Mouse (Mus musculus) ES-Bruce4 (cell line): ENCODE data around the gene Stk16. TPM values are rescaled to one million over a fixed set of nuclear protein-coding genes. Genes with fewer than 3 reads are reported as not detected.

ENCODE experiments used
- H3K27ac ChIP-seq: 2 replicates; pipeline ENCODE4 v1.5.1; 2012; ENCODE audit warnings: low read length, inconsistent platforms; ENCODE audit not compliant: insufficient read depth
- H3K27me3 ChIP-seq: 2 replicates; pipeline ENCODE4 v1.6.1; 2012; ENCODE audit warnings: mild to moderate bottlenecking, low read length, inconsistent platforms; ENCODE audit not compliant: control insufficient read depth, poor library complexity, insufficient read depth, severe bottlenecking
- H3K36me3 ChIP-seq: 2 replicates; pipeline ENCODE4 v1.6.1; 2012; ENCODE audit warnings: inconsistent platforms, mild to moderate bottlenecking, low read length, moderate library complexity; ENCODE audit not compliant: control insufficient read depth, poor library complexity, insufficient read depth, severe bottlenecking
- H3K4me1 ChIP-seq: one replicate; pipeline ENCODE4 v1.8.1; 2011; ENCODE audit warnings: low read length; ENCODE audit not compliant: control insufficient read depth, insufficient read depth
- H3K4me3 ChIP-seq: 2 replicates; pipeline ENCODE4 v1.5.1; 2011; ENCODE audit warnings: low read depth, mild to moderate bottlenecking, low read length
- H3K9ac ChIP-seq: 2 replicates; pipeline ENCODE4 v1.6.1; 2012; ENCODE audit warnings: low read depth, mild to moderate bottlenecking, inconsistent platforms; ENCODE audit not compliant: poor library complexity, severe bottlenecking
- H3K9me3 ChIP-seq: replicated peaks from 2 replicates; pipeline ENCODE4 v1.6.1; 2012; ENCODE audit warnings: mild to moderate bottlenecking, low read length, inconsistent platforms; ENCODE audit not compliant: control insufficient read depth, poor library complexity, insufficient read depth, severe bottlenecking
- CTCF ChIP-seq: IDR thresholded peaks from one replicate; pipeline ENCODE4 v1.8.1; 2011; ENCODE audit warnings: low read depth, low read length
- EP300 ChIP-seq: IDR thresholded peaks from 2 replicates; pipeline ENCODE4 v1.6.1; 2011; ENCODE audit warnings: low read depth, low read length; ENCODE audit not compliant: insufficient read depth
- POLR2A ChIP-seq: IDR thresholded peaks from one replicate; pipeline ENCODE4 v1.8.1; 2011; ENCODE audit warnings: low read length; ENCODE audit not compliant: insufficient read depth
- polyA plus RNA-seq: library from polyadenylated mRNA; stranded (reverse); fragments of >200 nt; gene quantifications from 2 replicates; pipeline ENCODE4 v1.2.4, GENCODE M21; 2011; ENCODE audit warnings: low read depth; ENCODE audit not compliant: missing spikeins, insufficient read depth, insufficient read length

The Stk16 gene
- polyA plus RNA-seq, 1 experiment: 27.8 TPM

GRCm38 (mm10) chr1:75191258-75191621, 19.4 kb upstream of the Stk16 start:
- Histone ChIP-seq H3K27me3 (no peaks in the 10 kb centered on the region), H3K9me3 (no peaks in the 10 kb centered on the region), H3K27ac (no peak overlapping the region), H3K36me3 (0 out of 2 replicates have a peak, but pooled peaks cover 5% of the 10 kb centered on the region), H3K9ac (peak overlapping the region; percentile 82), H3K4me1 (no peaks in the 10 kb centered on the region), H3K4me3 (peak overlapping the region; percentile 86)
- no peak for TF ChIP-seq CTCF
- no peak for TF ChIP-seq EP300
- TF ChIP-seq POLR2A: no peak

DNA sequence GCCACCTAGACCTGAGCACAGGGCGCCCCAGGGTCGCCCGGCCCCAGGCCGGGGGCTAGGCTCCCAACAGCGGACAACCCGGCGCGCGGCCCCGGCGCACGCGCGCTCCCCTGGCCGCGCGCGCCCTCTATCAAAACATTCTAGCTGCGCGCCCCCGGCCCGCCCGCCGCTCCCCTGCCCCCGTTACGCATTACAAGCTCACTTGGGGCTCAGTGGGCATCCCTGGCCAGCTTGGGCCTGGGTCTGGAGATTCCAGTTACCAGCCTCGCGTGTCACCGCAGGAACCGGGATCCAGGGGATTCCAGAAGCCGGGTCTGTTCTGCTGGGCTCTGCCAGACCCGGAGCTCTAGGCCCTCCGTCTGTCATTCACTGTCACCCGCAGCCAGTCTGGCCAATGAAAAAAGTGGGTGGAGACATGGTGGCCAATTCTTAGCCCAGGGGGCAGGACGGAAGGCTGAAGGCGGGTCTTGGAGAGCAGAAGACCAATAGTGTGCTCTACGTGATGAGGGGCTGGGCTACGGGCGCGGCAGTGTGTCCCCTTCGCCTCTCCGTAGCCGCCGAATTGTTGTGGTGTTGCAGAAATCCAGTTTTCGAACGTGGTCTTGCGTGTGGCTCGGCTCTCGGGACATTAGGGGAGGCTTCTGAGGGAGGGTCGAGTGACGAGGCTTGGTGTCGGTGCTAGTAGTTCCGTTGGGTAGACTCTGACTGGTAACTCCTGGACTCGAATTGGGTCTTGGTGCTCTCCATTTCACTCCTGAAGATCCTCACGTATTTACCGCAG, 18.8 kb upstream of the Stk16 start, which contains the start of the genes Ankzf1 and Atg9a:
Gene Ankzf1 (plus strand): TSS at position 530 of the 781 bp plus-strand sequence.
Gene Atg9a (minus strand): TSS at position 575 of the 781 bp plus-strand sequence.
- H3K27me3 ChIP-seq: no peaks in the 10 kb centered on the region
- 0 out of 2 replicates have a peak, but pooled peaks cover 5% of the 10 kb centered on the region for H3K36me3 ChIP-seq
- peak within 1 kb of the TSS; percentile 82 for H3K9ac ChIP-seq
- H3K4me1 ChIP-seq: no peaks in the 10 kb centered on the region
- no peaks in the 10 kb centered on the region for H3K9me3 ChIP-seq
- peak within 1 kb of the TSS; percentile 22; the same call in 1 of the 2 replicates for H3K27ac ChIP-seq
- no peak for TF ChIP-seq EP300
- TF ChIP-seq POLR2A: no peak
- no peak for TF ChIP-seq CTCF
- peak within 1 kb of the TSS; percentile 86 for H3K4me3 ChIP-seq

- Histone ChIP-seq H3K36me3 (0 out of 2 replicates have a peak, but pooled peaks cover 5% of the 10 kb centered on the region), H3K27me3 (no peaks in the 10 kb centered on the region), H3K27ac (peak overlapping the region; percentile 22; the same call in 1 of the 2 replicates), H3K9me3 (no peaks in the 10 kb centered on the region), H3K4me1 (no peaks in the 10 kb centered on the region), H3K9ac (peak overlapping the region; percentile 58), H3K4me3 (peak overlapping the region; percentile 76)
- TF ChIP-seq EP300 (no peak), CTCF (no peak), POLR2A (no peak)
Measured at GRCm38 (mm10) chr1:75192452-75192851, 18.2 kb upstream of the Stk16 start.

- Histone ChIP-seq H3K36me3 (peaks cover 8% of the 10 kb centered on the region), H3K9me3 (no peaks in the 10 kb centered on the region), H3K4me3 (no peak overlapping the region), H3K27ac (no peak overlapping the region), H3K9ac (no peak overlapping the region), H3K4me1 (no peaks in the 10 kb centered on the region), H3K27me3 (no peaks in the 10 kb centered on the region)
- TF ChIP-seq EP300 (no peak), CTCF (no peak)
Measured at GRCm38 (mm10) chr1:75201236-75201635, 9.4 kb upstream of the Stk16 start.

DNA sequence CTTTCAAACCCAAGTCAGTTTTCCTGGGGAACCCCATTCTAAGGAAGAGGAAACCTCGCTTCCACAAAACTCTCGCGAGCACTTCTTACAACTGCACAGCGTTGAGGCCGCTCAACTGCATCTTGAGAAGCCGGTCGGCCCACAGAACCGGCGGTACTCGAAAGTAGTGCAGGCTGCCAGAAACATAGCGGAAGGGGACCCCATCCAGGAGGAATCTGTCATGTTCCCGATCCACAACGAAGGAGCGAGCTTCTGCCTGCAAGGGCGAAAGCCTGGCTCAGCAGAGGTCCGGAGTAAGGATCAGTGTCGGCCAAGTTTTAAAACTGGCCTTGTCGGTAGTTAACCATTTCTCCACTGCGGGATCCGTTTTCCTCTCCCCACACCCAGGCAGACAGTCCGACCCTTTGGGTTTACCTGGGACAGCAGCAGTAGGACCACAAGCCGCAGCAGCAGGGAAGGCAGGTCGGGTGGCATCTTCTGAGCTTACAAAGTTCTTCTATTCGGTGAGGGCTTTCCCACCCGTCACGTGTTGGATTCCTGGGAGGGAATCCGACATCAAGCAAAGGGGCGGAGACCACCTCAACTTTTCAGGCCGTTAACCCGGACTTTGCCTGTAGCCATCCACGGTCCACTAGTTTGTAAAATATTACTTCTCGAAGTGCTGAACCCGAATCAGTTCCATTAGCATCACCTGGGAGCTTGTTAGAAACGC, 1.5 kb upstream of the Stk16 start:
- TF ChIP-seq POLR2A (no peak), CTCF (no peak), EP300 (no peak)
- Histone ChIP-seq H3K9ac (peak overlapping the region; percentile 55), H3K27ac (no peak overlapping the region), H3K9me3 (no peaks in the 10 kb centered on the region), H3K36me3 (peaks cover 12% of the 10 kb centered on the region), H3K4me1 (peaks cover 2% of the 10 kb centered on the region), H3K27me3 (no peaks in the 10 kb centered on the region), H3K4me3 (peak overlapping the region; percentile 64)
